Mouse (Mus musculus) right cerebral cortex, adult 2 months (tissue): ENCODE results near the gene Otogl.
A peak's percentile ranks its signal among the peaks of the same experiment; 100 is the strongest.

ENCODE experiments used
- DNase-seq, 2 experiments: peaks; one replicate each; pipeline ENCODE4 v3.0.0; 2021 to 2022; ENCODE audit warnings: low spot score in 2 of 2

The Otogl gene

DNA sequence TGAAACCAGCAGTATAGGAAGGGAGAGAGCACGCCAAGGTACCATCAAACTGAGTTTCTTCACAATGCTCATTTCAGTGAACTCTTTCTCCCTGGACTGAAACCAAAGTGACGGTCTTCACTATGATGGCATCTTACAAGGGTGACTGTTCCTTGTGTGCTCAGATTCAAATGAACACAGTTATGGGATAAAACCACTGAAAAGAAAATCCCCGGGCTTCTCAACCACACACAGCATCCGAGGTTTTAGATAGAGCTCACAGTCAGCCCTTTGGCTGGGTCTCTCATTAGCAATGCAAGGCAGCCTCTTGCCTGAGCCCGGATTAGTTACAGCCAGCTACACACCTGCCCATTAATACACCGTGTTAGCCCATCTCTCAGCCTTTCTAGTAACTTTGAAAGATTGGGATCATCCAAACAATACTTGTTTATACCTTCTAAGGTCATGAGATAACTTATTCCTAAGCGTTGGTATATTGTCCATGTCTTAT lies at the start of gene Otogl:
Gene Otogl (minus strand): TSS at position 51 of the 490 bp plus-strand sequence.
- DNase-seq = no peak

- DNase-seq = no peak
Measured at GRCm38 (mm10) chr10:107956588-107956987, 44.7 kb upstream of the Otogl start.

DNA sequence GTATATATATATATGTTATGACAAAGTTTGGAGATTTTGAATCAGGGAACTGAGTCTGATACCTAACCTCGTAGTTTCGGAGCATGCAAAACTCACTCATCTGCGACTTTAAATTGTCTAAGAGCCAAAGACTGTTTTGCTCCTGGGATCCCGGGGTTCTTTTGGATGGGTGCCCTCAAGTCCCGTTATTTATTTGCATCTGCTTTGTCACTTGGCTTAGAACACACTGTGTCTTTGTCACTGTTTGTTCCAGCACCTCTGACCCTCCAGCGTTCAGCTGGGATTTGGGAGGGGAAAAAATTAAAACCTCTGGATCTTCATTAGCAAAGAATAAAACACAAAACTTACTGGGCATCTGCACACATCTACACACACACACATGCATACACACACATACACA lies 42.5 kb upstream of the Otogl start:
- no peak for DNase-seq

- no peak for DNase-seq
Measured at GRCm38 (mm10) chr10:107951596-107951995, 39.7 kb upstream of the Otogl start.

DNA sequence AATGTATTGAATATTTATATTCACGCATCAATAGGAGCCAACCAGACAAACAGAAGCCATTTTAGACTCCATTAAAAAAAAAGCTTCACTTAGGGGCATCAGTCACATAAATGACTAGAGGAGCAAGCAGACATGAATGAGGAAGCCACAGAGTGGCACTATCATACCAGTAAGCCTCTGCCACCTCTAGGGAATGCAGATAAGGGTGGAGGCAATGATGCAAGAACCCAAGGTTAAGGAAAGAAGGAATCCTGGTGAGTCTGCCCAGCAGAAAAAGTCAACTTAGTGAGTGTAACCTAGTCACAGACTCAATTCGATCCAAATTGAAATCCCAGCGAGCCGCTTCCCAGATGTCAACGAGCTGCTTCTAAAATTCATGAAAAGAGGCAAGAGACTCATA lies 38.0 kb upstream of the Otogl start:
- DNase-seq = no peak

- no peak for DNase-seq
Measured at GRCm38 (mm10) chr10:107948647-107949046, 36.7 kb upstream of the Otogl start.

DNA sequence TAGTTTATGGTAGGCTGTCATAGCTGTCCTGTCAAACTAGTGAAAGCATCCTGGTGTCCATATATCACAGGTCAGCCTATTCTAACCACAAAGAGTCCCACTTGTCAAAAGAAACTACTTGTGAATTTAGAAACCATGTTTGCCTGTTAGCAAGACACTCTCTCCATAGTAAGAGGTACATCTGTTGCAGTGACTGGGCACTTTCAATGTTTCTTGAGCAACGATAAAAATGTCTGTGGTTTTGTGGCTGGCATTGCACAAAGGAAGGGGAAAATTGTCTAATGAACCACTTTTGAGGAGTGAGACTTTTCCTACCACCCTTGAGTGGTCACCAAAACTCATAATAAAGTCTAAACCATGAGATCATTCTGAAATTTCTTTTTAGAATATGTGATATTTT lies 36.1 kb upstream of the Otogl start:
- DNase-seq = no peak

- DNase-seq = no peak
Measured at GRCm38 (mm10) chr10:107946348-107946747, 34.4 kb upstream of the Otogl start.

- no peak for DNase-seq
Measured at GRCm38 (mm10) chr10:107943859-107944258, 31.9 kb upstream of the Otogl start.

GRCm38 (mm10) chr10:107941188-107941900 lies 29.4 kb upstream of the Otogl start:
- DNase-seq = no peak

GRCm38 (mm10) chr10:107940302-107940701 lies 28.4 kb upstream of the Otogl start:
- DNase-seq = peak in 1 of 2 experiments; percentile 35

DNA sequence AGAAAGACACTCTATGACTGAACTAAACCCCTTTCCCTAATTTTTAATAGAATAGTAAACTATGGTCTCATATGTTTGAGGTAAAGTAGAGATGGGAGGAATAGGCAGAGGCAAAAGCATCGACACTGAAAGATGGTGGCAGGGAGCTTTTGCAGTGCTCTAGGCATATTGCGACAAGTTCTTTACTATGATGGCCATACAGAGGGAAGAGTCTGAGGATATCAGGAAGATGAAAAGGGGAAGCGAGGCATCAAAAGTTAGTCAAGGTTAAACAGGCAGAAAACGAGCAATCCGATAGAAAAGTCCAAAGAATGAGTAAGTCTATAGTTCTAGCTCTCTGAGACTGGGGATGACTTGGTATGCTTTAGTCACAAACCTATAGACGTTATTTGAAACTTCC lies 27.9 kb upstream of the Otogl start:
- no peak for DNase-seq

- DNase-seq = no peak
Measured at GRCm38 (mm10) chr10:107934055-107934454, 22.1 kb upstream of the Otogl start.

DNA sequence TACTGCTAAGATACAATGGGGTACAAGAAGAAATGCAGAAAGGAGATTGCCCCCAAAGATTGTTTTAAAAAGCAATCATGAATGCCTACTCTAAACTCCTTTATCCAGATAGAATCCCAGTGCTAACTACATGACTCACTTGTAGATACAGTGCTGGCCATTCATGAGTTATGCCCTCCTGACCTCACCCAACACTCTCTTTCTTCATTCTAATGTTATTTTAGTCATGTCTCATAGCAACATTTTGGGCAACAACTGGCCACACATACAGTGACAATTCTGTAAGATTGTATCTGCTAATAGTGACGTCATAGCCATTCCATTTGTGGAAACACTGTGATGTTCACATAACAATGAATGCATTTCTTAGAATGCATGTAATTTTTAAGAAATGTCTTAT lies 21.6 kb upstream of the Otogl start:
- DNase-seq = no peak

DNA sequence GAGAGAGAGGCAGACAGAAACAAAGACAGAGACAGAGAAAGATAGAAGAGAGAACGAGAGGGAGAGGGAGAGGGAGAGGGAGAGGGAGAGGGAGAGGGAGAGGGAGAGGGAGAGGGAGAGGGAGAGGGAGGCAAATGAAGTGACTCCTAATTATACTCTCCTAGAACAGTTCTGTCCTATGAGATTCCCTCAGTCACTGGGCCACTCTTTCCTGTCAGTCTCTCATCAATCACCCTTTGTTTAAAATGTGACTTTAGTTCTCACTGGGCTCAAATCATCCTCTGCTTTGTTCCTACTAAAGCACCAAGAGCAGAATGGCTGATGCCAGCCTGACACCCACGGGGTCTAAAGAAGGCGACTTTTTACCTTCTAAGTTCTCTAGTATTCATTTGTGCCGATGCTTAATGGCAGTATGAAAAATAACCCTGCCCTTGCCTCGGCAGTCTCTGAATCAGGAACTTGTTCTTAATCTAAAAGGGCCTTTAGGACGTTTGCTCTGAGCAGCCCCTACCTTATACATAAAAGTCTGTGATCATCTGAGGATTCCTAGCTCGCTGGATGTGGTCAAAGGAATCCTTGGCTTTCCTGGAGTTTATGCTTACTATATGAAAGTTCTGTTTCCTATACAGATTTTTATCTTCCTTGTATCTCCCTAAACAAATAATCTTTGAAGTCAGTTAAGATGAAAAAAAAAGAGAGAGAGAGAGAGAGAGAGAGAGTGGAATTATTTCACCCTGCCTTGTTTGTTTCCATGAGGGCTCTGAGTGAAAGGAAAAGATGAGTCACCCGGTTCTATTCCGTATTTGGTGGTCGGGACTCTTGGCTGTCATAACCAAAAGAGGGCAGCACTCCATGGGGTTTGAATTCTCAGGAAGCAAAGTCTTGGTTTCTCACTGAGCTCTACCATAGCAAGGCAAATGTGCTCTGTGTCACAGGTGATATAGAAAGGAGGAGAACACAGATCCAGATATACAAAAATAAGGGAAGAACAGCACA lies 20.2 kb upstream of the Otogl start:
- DNase-seq = peak; percentile 64 to 75

GRCm38 (mm10) chr10:107930471-107931021 lies 18.6 kb upstream of the Otogl start:
- DNase-seq = no peak

GRCm38 (mm10) chr10:107925306-107925705 lies 13.4 kb upstream of the Otogl start:
- no peak for DNase-seq

DNA sequence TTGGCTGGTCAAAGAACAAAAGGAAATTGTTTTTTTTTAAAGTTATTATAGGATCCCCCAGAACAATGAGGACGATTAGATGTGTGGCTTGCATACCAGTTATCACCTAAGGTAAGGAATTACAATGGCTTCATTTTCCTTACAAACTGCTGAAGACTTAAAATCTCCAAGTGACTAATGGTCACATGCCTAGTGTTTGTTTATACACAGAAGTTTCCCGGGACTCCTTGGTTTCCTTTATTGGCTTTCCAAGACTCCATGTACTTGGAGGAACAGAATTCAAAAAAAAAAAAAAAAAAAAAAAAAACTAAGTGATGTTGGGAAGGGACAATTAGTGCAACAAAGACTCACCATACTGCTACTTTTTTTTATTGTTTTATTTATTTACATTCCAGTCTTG lies 11.9 kb upstream of the Otogl start:
- DNase-seq = no peak

DNA sequence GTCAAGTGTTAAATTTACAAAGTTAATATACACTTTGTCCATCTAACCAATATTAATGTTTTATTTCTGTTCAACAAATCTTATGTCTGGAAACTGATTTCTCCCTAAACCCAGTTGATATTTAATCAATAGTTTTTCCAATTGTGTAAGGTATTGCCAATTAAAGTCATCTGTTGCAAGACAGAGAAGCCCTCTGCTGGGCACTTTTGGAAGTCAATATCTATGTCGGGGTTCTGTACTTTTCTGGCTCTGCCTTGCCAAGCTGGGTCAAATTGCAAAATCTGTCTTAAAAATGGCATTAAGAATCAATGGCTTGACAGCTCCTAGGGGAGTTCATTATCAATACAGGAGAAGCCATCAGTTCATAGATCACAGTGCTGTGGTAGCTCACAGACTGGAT lies 10.8 kb upstream of the Otogl start:
- DNase-seq = no peak

- DNase-seq = no peak
Measured at GRCm38 (mm10) chr10:107921549-107921948, 9.6 kb upstream of the Otogl start.

GRCm38 (mm10) chr10:107921134-107921533 lies 9.2 kb upstream of the Otogl start:
- DNase-seq = no peak

GRCm38 (mm10) chr10:107913013-107913412 lies 1.1 kb upstream of the Otogl start:
- DNase-seq = no peak
